Mouse (Mus musculus) kidney, embryonic 15.5 days (tissue): ENCODE measurements around the gene 9930111J21Rik2. TPM values are rescaled to one million over a fixed set of nuclear protein-coding genes. Genes with fewer than 3 reads are reported as not detected.
"Not testable (repeated sequence)": the region's sequence is repeated elsewhere in the genome, so short reads cannot be mapped to it uniquely, and the experiment has no call there.

Experiments
- ATAC-seq: fragments of 200-750 bp; cut with Nextera tagmentation; replicated peaks from 2 replicates; pipeline ENCODE4 v1.8.0; 2017; ENCODE audit warnings: moderate TSS enrichment; ENCODE audit not compliant: low FRiP score
- H3K27ac ChIP-seq: fragments of 300-500 bp; sonication (generic); 2 replicates; pipeline ENCODE4 v1.5.1; 2015; ENCODE audit warnings: mild to moderate bottlenecking, inconsistent platforms
- H3K27me3 ChIP-seq: fragments of 300-500 bp; sonication (generic); 2 replicates; pipeline ENCODE4 v1.6.1; 2015; ENCODE audit warnings: inconsistent platforms
- H3K36me3 ChIP-seq: fragments of 300-500 bp; sonication (generic); 2 replicates; pipeline ENCODE4 v1.6.1; 2015; ENCODE audit warnings: inconsistent platforms
- H3K4me1 ChIP-seq: fragments of 300-500 bp; sonication (generic); 2 replicates; pipeline ENCODE4 v1.6.1; 2015; ENCODE audit warnings: inconsistent platforms
- H3K4me2 ChIP-seq: fragments of 300-500 bp; sonication (generic); 2 replicates; pipeline ENCODE4 v1.6.1; 2015; ENCODE audit warnings: moderate library complexity, mild to moderate bottlenecking, inconsistent platforms
- H3K4me3 ChIP-seq: fragments of 300-500 bp; sonication (generic); replicated peaks from 2 replicates; pipeline ENCODE4 v1.5.1; 2015; ENCODE audit warnings: mild to moderate bottlenecking, inconsistent platforms
- H3K9ac ChIP-seq: fragments of 300-500 bp; sonication (generic); 2 replicates; pipeline ENCODE4 v1.6.1; 2015; ENCODE audit warnings: mild to moderate bottlenecking, inconsistent platforms
- H3K9me3 ChIP-seq: fragments of 300-500 bp; sonication (generic); replicated peaks from 2 replicates; pipeline ENCODE4 v1.6.1; 2016; ENCODE audit warnings: inconsistent platforms
- WGBS: fragments of 180-500 bp; shearing (Covaris S2); methylation state at CpG from one replicate; pipeline ENCODE4 v1.1.7; 2015; ENCODE audit warnings: mixed read lengths; 5-methylcytosine and 5-hydroxymethylcytosine counted together
- polyA plus RNA-seq: library from polyadenylated mRNA; unstranded; fragments of >200 nt; fragmentation: Nextera tagmentation; extraction: Ambion mirVana; gene quantifications from 2 replicates; pipeline ENCODE4 v1.2.1, GENCODE M21; 2015

9930111J21Rik2 gene
- polyA plus RNA-seq, 1 experiment from 2014 or later = 0.93 TPM

- Histone ChIP-seq H3K4me3 (peak overlapping the region; percentile 14; the same call in 1 of the 2 replicates), H3K9ac (no peak overlapping the region)
- ATAC-seq = peak; percentile 93; the same call in 1 of the 2 replicates
Measured at GRCm38 (mm10) chr11:49087830-49088616, 37.0 kb upstream of the 9930111J21Rik2 start.

DNA sequence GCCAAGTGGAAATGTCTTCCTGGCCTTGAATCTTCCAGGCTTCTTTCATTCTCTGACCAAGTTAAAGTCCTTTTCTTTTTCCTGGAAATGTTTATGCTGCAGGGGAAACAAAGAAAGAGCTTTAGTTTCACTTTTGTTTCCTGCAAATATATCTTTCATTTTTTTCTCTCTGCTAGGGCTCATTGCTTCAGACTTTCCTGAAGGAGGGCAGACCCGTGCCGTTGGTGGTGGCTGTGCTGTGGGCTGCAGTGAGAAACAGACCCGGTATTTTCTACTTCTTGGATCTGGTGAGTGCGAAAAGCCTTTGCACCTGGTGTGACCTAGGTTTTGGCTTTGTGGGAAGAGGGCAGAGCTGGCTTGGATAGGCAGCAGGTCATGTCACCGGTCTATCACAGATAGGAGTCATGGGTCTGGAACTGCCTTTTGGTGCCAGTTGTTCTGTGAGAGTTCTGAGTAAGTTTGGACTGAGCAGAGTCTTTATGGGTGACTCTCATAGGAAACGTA lies 35.9 kb upstream of the 9930111J21Rik2 start:
- no peaks in the 10 kb centered on the region for H3K27me3 ChIP-seq
- H3K4me2 ChIP-seq = no peak overlapping the region
- H3K4me1 ChIP-seq = peaks cover 12% of the 10 kb centered on the region
- ATAC-seq = no peak
- H3K9me3 ChIP-seq = no peaks in the 10 kb centered on the region
- H3K9ac ChIP-seq = no peak overlapping the region
- no peak overlapping the region for H3K4me3 ChIP-seq
- H3K36me3 ChIP-seq = no peaks in the 10 kb centered on the region
- no peak overlapping the region for H3K27ac ChIP-seq
- WGBS = 74% methylated on average over 6 of the region's 6 CpGs

More at GRCm38 (mm10) chr11:49087830-49088616, 37.0 kb upstream of the 9930111J21Rik2 start:
- H3K9me3 ChIP-seq = no peaks in the 10 kb centered on the region
- H3K4me2 ChIP-seq = peak overlapping the region; percentile 52
- no peak overlapping the region for H3K27ac ChIP-seq
- no peaks in the 10 kb centered on the region for H3K27me3 ChIP-seq
- 43% methylated on average over 22 of the region's 22 CpGs for WGBS
- peaks cover 12% of the 10 kb centered on the region for H3K4me1 ChIP-seq
- no peaks in the 10 kb centered on the region for H3K36me3 ChIP-seq

GRCm38 (mm10) chr11:49084875-49085274 lies 33.8 kb upstream of the 9930111J21Rik2 start:
- 44% methylated on average over 3 of the region's 3 CpGs for WGBS
- no peaks in the 10 kb centered on the region for H3K27me3 ChIP-seq
- no peaks in the 10 kb centered on the region for H3K36me3 ChIP-seq
- no peak overlapping the region for H3K9ac ChIP-seq
- no peak overlapping the region for H3K4me3 ChIP-seq
- H3K9me3 ChIP-seq = no peaks in the 10 kb centered on the region
- H3K4me2 ChIP-seq = no peak overlapping the region
- H3K27ac ChIP-seq = no peak overlapping the region
- ATAC-seq = no peak
- H3K4me1 ChIP-seq = peaks cover 16% of the 10 kb centered on the region

- H3K4me3 ChIP-seq = no peak overlapping the region
- no peak for ATAC-seq
- no peak overlapping the region for H3K9ac ChIP-seq
- no peaks in the 10 kb centered on the region for H3K36me3 ChIP-seq
- H3K27ac ChIP-seq = no peak overlapping the region
- H3K4me1 ChIP-seq = peaks cover 16% of the 10 kb centered on the region
- 57% methylated on average over 1 of the region's 1 CpGs for WGBS
- H3K27me3 ChIP-seq = no peaks in the 10 kb centered on the region
- no peaks in the 10 kb centered on the region for H3K9me3 ChIP-seq
- no peak overlapping the region for H3K4me2 ChIP-seq
Measured at GRCm38 (mm10) chr11:49084385-49084784, 33.3 kb upstream of the 9930111J21Rik2 start.

- Histone ChIP-seq H3K4me1 (peaks cover 16% of the 10 kb centered on the region), H3K4me2 (no peak overlapping the region)
- no peak for ATAC-seq
Measured at GRCm38 (mm10) chr11:49083808-49084207, 32.8 kb upstream of the 9930111J21Rik2 start.

GRCm38 (mm10) chr11:49083146-49083545 lies 32.1 kb upstream of the 9930111J21Rik2 start:
- Histone ChIP-seq H3K9ac (no peak overlapping the region), H3K4me2 (no peak overlapping the region), H3K27ac (no peak overlapping the region), H3K4me1 (peaks cover 13% of the 10 kb centered on the region), H3K4me3 (no peak overlapping the region), H3K36me3 (no peaks in the 10 kb centered on the region), H3K9me3 (no peaks in the 10 kb centered on the region), H3K27me3 (no peaks in the 10 kb centered on the region)
- ATAC-seq = no peak
- 83% methylated on average over 1 of the region's 1 CpGs for WGBS

More at GRCm38 (mm10) chr11:49083808-49084207, 32.8 kb upstream of the 9930111J21Rik2 start:
- Histone ChIP-seq H3K9ac (no peak overlapping the region), H3K27ac (no peak overlapping the region), H3K36me3 (no peaks in the 10 kb centered on the region), H3K9me3 (no peaks in the 10 kb centered on the region), H3K4me3 (no peak overlapping the region), H3K27me3 (no peaks in the 10 kb centered on the region)
- WGBS = 73% methylated on average over 3 of the region's 3 CpGs

- Histone ChIP-seq H3K4me3 (no peak overlapping the region), H3K27me3 (no peaks in the 10 kb centered on the region), H3K9me3 (no peaks in the 10 kb centered on the region), H3K36me3 (no peaks in the 10 kb centered on the region), H3K9ac (no peak overlapping the region), H3K27ac (0 out of 2 replicates have a peak overlapping the region, but pooled peaks have one; percentile 49), H3K4me2 (no peak overlapping the region), H3K4me1 (0 out of 2 replicates have a peak, but pooled peaks cover 8% of the 10 kb centered on the region)
- WGBS = 61% methylated on average over 3 of the region's 3 CpGs
- ATAC-seq = no peak
Measured at GRCm38 (mm10) chr11:49081886-49082285, 30.8 kb upstream of the 9930111J21Rik2 start.

GRCm38 (mm10) chr11:49081356-49081755 lies 30.3 kb upstream of the 9930111J21Rik2 start:
- no peaks in the 10 kb centered on the region for H3K27me3 ChIP-seq
- ATAC-seq = no peak
- H3K9me3 ChIP-seq = no peaks in the 10 kb centered on the region
- no peaks in the 10 kb centered on the region for H3K36me3 ChIP-seq
- H3K27ac ChIP-seq = no peak overlapping the region
- H3K4me1 ChIP-seq = 0 out of 2 replicates have a peak, but pooled peaks cover 8% of the 10 kb centered on the region
- 71% methylated on average over 4 of the region's 4 CpGs for WGBS
- H3K4me3 ChIP-seq = no peak overlapping the region
- H3K4me2 ChIP-seq = no peak overlapping the region
- H3K9ac ChIP-seq = no peak overlapping the region

- no peak for ATAC-seq
- H3K4me3 ChIP-seq = no peak overlapping the region
- WGBS = 75% methylated on average over 1 of the region's 1 CpGs
- 0 out of 2 replicates have a peak, but pooled peaks cover 8% of the 10 kb centered on the region for H3K4me1 ChIP-seq
- no peak overlapping the region for H3K4me2 ChIP-seq
- no peaks in the 10 kb centered on the region for H3K36me3 ChIP-seq
- H3K27me3 ChIP-seq = no peaks in the 10 kb centered on the region
- no peaks in the 10 kb centered on the region for H3K9me3 ChIP-seq
- no peak overlapping the region for H3K9ac ChIP-seq
- H3K27ac ChIP-seq = no peak overlapping the region
Measured at GRCm38 (mm10) chr11:49080636-49081035, 29.6 kb upstream of the 9930111J21Rik2 start.

DNA sequence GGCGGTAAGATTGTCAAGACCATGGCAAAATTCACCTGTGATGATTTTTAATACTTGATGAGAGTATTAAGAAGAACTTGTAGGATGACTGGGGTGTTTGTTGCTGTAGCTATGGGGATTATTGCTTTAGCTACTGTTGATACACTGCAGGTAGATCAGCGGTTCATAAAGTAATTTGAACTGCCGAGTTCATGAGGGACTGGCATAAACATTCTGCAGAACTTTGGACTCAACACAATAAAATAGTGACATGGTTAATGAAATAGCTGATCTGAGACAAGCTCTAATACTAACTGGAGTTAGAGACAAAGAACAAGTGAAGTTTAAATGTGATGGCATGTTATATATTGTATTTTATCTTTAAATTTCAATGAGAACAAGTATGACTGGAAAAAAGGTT lies 27.7 kb upstream of the 9930111J21Rik2 start:
- H3K4me2 ChIP-seq = no peak overlapping the region
- H3K4me3 ChIP-seq = no peak overlapping the region
- H3K4me1 ChIP-seq = 0 out of 2 replicates have a peak, but pooled peaks cover 4% of the 10 kb centered on the region
- H3K9ac ChIP-seq = no peak overlapping the region
- H3K27me3 ChIP-seq = no peaks in the 10 kb centered on the region
- H3K36me3 ChIP-seq = no peaks in the 10 kb centered on the region
- WGBS = 79% methylated on average over 3 of the region's 3 CpGs
- no peak for ATAC-seq
- no peak overlapping the region for H3K27ac ChIP-seq
- H3K9me3 ChIP-seq = no peaks in the 10 kb centered on the region

DNA sequence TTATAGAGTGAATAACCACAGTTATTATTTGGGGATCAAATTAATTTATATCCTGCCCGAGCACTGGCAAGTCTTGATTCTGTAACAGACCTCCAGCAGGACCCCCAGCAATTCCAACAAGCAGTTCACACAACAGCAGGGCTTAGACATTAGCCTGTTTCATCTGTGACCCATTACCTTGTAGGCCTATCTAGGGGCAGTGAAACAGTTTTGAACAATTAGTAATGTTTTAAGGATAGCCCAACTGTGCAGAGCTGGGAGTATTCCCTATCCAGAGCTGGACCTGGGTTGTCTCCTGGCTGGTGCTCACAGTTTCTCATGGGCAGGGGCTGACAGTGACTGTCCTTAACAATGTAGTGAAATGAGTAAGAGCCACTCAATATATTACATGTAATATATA lies 26.0 kb upstream of the 9930111J21Rik2 start:
- WGBS = 60% methylated on average over 1 of the region's 1 CpGs
- Histone ChIP-seq H3K4me3 (no peak overlapping the region), H3K36me3 (no peaks in the 10 kb centered on the region), H3K4me1 (0 out of 2 replicates have a peak, but pooled peaks cover 4% of the 10 kb centered on the region), H3K9me3 (no peaks in the 10 kb centered on the region), H3K27me3 (no peaks in the 10 kb centered on the region), H3K27ac (peak overlapping the region; percentile 79; the same call in 1 of the 2 replicates), H3K9ac (no peak overlapping the region), H3K4me2 (no peak overlapping the region)
- no peak for ATAC-seq

DNA sequence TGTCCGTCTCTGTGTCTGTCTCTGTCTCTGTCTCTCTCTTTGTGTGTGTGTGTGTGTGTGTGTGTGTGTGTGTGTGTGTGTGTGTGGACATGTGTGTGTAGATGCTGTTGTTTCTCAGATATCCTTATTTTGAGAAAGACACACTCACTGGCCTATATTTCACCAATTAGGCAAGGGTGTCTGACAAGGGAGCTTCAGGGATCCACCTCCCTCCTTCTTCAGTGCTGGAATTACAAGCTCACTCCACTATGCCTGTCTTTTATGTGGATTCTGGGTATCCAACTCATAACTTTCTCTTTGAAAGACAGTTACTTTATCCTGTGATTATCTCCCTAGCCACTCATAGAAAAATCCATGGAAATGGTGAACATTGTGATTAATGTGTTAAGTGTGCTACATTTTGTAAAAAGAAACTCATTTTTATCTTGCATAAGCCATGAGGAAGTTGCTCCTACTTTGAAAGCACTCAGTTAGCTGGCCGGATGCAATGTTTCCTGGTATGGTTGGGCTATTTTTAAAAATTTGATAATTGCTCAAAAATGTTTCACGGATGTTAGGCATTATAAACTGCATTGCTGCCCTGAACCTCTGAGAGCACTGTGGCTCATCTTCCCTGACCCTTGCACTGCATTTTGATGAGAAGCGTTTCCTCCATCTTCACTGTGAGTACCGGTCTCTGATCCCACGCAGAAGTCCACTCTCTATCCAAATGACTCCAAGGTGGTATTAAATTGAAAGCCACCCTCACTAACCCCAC lies 25.1 kb upstream of the 9930111J21Rik2 start, which contains the start of gene Ifi47:
Gene Ifi47, plus strand, starts transcription at position 587 of the 757 bp plus-strand sequence.
- 66% methylated on average over 6 of the region's 6 CpGs for WGBS
- ATAC-seq, H3K36me3 ChIP-seq, H3K27me3 ChIP-seq, H3K4me2 ChIP-seq, H3K4me3 ChIP-seq, H3K4me1 ChIP-seq, H3K9me3 ChIP-seq, H3K9ac ChIP-seq: not testable (repeated sequence)
- peak within 1 kb of the TSS; percentile 79 for H3K27ac ChIP-seq
